Mouse (Mus musculus): Measurements from ENCODE around the gene Gbx1. TPM values are rescaled to one million over a fixed set of nuclear protein-coding genes. Genes with fewer than 3 reads are reported as not detected.
A peak's percentile ranks its signal among the peaks of the same experiment; 100 is the strongest.

Gbx1 gene
- total RNA-seq, 2 experiments from 2014 or later, result 0.18 to 0.26 TPM

DNA sequence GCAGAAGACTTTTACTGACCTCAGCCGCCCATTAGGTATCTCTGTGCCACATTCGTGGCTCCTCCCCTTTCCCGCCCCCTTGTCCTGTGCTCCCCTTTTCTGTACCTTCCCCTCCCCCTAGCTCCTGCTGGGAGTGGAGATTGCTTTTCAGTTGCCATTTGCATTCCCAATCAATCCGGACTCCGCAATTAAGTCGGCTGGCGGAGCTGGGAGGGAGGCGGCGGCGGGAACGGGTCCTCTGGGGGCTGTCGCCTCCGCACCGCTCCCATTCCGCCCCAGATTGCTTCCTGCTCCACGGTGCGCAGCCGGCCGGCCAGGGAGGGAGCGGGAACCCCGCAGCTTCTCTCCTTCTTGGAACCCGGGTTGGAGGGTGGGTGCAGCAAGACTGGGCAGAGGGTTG is 42.0 kb downstream of the Gbx1 start:
- intact Hi-C loops (cut with DNase I), result loop anchor here (10.0 kb wide), 1 partner anchor 170 kb away; no protein-coding TSS in a partner anchor
- no peak for DNase-seq (ENCODE audit: extremely low spot score in 1 of 2, low spot score in 2 of 2)

DNA sequence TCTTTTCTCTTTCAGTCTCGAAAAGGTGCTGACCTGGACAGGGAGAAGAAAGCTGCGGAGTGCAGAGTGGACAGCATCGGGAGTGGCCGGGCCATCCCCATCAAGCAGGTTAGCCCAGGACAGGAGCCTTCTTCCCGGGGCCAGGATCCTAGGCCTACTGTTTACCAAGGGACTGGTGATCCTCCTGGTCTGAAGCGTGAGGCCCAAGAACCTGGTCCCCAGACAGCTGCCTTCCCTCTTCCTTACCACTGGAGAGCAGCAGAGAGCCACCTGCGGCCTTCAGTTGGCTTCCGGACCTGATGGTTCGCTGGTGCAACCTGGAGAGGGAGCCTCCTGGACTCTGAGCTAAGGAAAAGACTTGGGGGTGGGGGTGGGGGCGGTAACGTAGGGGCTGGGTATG is 43.7 kb downstream of the Gbx1 start:
- intact Hi-C loops (cut with DNase I), result loop anchor here (10.0 kb wide), 1 partner anchor 171 kb away; no protein-coding TSS in a partner anchor

DNA sequence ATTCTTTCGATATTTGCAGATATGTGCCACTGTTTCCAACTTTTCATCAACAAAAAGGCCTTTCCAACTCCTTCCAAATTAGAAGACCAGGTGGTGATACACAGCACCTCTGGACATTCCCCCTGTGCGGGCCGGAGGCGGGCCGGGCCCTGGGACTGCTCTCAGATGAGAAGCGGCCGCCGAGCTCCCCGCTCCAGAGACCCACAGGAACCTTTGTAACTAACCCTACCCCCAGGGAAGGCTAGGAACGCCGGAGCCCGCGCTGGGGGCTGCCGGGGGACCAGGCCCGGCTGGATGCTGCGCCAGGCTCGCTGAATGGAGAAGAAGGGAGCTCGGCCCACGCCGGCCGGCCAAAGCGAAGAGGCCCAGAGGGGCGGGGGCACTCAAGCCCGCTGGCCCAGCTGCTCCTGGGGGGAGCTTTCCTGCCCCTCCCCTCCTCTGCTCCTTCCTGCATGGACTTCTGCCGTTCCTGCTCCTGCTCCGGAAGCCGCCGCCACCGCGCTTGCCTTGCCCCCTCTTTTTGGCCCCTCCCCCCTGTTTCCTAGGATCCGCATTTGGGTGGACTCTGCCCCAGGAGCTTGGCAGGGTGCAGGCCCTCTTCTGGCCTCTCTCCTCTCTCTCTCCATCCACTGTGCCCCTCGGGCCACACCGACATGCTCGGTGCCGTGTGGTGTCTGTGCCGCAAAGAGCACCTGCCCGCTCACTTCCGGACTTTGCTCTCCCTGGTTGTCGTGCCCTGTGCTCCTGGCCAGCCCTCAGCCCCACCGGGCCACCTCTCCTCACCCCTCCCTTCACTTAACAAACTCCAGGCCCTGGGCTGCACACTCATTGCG is 44.5 kb downstream of the Gbx1 start:
- intact Hi-C loops (cut with DNase I), result loop anchor here (10.0 kb wide), 1 partner anchor 172 kb away; no protein-coding TSS in a partner anchor

More for the DNA sequence above, 43.7 kb downstream of the Gbx1 start:
- DNase-seq (ENCODE audit: extremely low spot score in 1 of 2, low spot score in 2 of 2), result peak; percentile 58 to 70

DNA sequence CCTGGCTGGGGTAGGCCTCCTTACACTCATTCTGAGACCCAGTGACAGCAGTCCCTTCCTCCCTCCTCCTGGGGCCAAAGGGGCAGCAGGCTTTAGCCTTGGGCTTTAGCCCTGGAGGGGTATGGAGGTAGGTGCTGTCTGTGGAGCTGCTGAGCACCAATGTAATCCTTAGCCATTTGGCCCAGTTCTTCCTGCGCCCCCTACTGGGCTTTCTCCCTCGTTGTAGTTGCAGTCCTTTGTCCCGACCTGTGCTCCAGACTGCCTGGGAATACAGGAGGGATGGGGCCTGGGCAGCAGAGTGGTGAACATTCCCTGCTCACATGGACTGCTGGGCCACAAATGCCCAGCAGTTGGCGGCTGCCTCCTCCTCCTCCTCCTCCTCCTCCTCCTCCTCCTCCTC is 45.4 kb downstream of the Gbx1 start:
- intact Hi-C loops (cut with DNase I), result loop anchor here (10.0 kb wide), 1 partner anchor 173 kb away; no protein-coding TSS in a partner anchor
- DNase-seq (ENCODE audit: extremely low spot score in 1 of 2, low spot score in 2 of 2), result peak; percentile 38 to 80

More for the DNA sequence above, 44.5 kb downstream of the Gbx1 start:
- no peak for DNase-seq (ENCODE audit: extremely low spot score in 1 of 2, low spot score in 2 of 2)

DNA sequence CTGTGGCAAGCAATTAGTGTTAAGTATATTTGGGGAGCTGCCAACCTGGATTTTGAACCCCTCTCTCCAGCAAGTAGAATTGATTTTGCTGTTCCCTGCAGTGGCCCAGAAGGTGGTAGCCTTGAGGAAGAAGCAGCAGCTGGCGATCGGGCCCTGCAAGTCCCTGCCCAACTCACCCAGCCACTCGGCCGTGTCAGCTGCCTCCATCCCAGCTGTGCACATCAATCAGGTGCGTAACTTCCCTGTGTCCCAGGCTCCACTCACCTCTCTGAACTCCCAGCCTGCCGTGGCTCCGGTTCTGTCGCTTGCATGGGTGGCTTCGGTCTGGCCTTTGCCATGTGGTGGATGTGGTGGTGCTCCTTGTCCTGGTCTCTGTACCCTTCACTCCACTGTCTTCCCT is 49.1 kb downstream of the Gbx1 start:
- intact Hi-C loops (cut with DNase I), result loop anchor here (5.0 kb wide), 1 partner anchor 56 kb away; the partner anchor contains the start of genes Cdk5 and Slc4a2
- no peak for DNase-seq (ENCODE audit: extremely low spot score in 1 of 2, low spot score in 2 of 2)

DNA sequence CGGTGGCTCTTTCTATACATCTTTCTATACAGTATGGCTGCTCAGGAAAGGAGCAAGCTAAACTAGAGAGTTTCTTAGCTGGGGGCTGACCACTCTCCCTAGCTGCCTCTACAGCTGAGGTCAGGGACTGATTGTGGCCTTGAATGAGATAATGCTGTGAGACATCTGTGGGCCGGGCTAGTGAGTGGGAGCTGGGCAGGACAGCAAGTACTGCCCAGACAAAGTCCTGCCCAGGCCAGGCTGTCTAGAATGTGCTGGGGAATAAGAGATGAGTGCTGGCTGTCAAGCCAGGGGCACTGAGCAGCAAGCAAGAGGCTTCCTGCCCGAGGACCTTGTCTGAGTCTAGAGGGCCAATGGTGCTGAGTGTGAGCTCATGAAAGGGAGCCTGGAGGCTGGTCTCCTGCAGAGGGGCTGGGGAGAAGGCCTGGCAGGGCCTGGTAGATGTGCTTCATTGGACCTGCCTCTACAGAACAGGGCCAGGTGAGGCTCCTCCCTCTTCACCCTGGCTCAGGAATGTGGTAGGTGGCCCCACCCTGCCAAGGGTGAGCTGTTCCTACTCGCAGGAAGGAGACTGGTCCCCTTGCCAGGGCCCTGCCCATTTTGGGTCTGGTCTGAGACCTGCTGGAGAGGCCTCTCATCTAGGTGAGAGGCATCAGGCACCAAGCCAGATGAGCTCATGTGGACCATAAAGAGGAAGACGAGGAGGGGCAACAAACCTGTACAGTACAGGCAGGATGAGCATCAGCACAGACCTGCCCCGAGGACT is 51.3 kb downstream of the Gbx1 start:
- intact Hi-C loops (cut with DNase I), result loop anchor here (5.0 kb wide), 1 partner anchor 53 kb away; the partner anchor contains the start of genes Cdk5 and Slc4a2
- no peak for DNase-seq (ENCODE audit: extremely low spot score in 1 of 2, low spot score in 2 of 2)

DNA sequence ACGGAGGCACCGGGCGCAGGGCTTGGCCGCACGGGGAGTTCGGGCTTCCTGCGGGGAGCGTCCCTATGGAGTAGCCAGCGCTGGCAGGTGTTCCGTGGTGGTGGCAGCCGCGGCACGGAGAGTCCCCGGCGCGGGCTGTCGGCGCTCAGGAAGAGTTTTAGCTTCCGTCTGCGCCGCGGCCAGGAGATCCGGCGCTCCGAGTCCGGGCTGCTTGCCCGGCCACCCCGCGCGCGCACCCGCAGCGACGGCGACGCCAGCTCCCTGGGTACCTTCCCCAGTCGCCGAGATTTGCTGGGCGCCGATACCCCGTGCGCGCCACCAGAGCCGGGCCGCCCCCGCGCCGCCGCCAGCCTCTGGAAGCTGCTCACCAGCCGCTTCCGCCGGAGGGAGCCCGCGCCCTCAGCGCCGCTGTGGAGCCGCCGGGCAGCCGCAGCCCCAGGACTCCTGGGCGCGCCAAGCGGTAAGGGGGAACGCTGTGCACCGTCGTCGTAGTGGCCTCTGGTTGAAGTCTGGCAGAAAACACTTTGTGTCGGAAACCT is 52.2 kb downstream of the Gbx1 start:
- intact Hi-C loops (cut with DNase I), result loop anchor here (5.0 kb wide), 1 partner anchor 52 kb away; the partner anchor contains the start of genes Cdk5 and Slc4a2
- DNase-seq (ENCODE audit: extremely low spot score in 1 of 2, low spot score in 2 of 2), result peak; percentile 38 to 80

DNA sequence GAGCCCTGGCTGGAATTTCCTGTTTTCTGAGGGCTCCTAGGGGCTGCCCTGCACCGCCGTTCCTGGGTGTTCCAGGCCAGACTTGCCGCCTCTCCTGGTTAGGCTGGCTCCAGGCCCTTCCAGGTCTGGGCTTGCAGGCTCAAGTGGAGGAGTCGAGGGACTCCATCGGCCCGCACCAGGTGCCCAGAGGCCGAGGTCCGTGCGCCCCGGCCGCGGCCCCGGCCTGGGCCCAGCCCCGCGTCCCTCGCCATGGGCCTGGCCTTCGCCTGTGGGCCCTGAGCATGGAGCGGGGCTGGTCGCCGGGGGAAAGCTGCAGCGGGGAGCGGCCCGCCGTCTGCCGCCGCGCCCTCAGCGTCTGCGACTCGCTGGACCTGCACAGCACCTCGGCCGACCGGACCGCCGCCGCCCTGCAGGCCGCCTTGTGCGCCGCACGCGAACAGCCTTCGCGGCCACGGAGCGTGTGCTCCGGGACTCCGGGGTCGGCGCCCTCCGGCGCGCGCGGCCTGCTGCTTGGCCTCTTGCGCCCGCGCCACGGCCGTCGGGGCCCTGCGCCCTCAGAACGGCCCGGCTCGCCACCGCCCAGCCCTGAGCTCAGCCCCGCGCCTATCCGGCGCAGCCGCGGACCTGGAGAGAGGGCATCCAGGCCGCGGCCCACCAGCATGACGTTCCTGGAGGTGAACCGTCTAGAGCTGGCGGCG is 52.8 kb downstream of the Gbx1 start:
- peak in 1 of 2 experiments; percentile 43 for DNase-seq (ENCODE audit: extremely low spot score in 1 of 2, low spot score in 2 of 2)
- intact Hi-C loops (cut with DNase I), result no loop called here

DNA sequence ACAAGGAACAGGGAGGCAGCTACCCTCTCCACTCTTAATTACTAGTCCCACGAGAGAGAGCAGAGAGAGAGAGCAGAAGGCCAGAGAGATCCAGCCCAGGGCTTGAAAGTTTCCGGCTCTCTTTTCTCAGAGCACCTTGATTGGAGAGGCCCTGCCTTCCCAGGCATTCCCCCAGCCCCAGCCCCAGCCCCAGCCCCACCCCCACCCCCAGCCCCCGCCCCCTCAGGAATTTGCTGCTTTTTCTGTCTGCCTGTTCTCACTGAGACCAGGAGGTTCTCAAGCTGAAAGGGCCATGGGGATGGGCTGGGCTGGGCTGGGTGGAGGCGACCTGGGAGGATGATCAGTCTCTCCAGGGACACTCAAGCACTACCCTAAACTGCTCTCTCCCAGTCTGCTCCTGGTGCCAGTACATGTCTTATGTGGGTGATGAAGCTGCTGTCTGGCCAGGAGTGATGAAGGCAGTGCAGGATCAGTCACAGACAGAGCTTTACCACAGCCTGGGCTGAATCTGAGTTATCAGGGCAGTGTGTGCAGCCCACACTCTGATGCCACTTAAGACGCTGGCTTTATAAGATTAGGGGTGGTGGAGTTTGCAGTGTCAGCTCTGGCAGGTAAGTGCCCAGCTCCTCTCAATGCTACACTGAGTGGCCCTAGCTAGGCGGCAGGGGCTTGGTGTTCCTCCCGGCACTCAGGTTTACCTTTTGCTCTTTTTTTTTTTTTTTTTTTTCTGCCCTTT is 54.0 kb downstream of the Gbx1 start:
- intact Hi-C loops (cut with DNase I), result no loop called here
- DNase-seq (ENCODE audit: extremely low spot score in 1 of 2, low spot score in 2 of 2), result no peak

DNA sequence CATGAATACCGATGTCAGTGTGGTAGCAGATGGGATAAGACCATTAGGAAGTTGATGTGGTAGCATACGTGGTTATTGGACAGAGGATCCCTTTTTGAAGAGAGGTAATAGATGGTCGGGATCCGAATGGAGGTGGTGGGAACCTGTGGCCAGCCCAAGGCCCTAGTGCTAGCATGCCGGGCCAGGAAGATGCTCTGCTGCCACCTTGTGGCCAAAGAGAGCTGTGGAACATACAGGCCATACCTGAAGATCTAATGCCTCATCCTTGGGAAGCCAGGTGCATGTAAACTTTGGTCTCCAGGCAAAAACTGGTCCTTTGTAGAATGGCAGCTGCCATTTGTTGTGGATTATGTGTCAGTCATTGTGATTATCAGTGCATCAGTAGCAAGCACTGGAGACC is 56.4 kb downstream of the Gbx1 start:
- peak in 1 of 2 experiments; percentile 80 for DNase-seq (ENCODE audit: extremely low spot score in 1 of 2, low spot score in 2 of 2)
- intact Hi-C loops (cut with DNase I), result loop anchor here (2.0 kb wide), 1 partner anchor 18 kb away; the partner anchor contains the start of gene Agap3

DNA sequence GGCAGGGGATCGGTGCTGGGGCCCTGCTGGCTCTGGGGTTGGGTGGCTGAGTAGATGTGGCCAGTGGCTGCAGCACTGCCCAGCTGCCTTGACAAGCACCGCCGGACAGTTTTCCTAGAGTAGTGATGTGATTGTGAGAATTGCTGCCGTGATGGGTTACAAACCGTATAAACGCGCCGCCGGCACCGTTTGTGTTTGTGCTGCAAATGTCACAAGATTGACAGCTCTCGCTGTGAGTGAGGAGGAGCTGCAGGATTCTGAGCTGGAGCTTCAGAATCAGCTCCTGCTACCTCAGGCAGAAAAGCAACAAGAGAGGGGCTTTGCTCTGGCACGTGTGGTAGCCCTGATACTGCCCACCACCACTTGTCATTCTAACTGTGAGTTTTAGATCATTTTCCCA is 60.2 kb downstream of the Gbx1 start:
- no peak for DNase-seq (ENCODE audit: extremely low spot score in 1 of 2, low spot score in 2 of 2)
- intact Hi-C loops (cut with DNase I), result no loop called here

DNA sequence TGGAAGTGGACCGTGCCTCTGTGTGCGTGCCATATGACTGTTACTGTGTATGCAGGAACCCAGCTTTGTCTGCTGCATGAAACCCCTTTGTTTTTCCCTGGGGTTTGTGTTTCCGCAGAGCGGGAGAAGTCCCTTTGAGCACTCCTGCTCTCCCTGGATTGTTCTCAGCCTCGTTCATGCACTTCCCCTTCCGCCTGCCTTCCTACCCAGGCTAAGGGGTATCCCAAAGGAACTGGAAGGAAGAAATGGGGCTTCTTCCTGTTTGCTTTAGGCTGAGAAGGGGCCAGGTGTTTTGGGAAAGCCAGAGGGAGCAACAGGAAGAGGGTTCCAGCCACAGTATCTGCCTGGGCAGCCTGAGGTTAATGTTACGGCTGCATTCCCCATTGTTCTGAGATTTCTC is 71.4 kb downstream of the Gbx1 start:
- intact Hi-C loops (cut with DNase I), result no loop called here
- DNase-seq (ENCODE audit: extremely low spot score in 1 of 2, low spot score in 2 of 2), result no peak

DNA sequence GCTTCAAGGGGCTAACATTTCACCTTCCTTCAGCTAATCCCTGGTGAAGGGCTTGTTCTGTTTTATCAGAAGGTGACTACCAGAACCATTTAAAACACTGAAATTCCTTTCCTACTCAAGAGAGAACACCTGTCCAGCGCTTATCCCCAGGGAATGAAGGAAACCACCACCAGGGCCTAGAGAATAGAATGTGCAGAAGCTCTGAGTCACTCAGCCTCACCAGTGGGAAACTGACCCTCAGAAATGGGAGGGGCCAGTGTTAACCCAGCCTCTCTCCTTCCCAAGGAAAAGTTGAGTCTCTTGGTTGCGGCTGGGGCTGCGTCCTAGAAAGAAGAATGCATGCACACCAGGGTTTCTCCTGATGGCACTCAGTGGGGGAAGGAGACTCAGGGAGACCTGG is 71.9 kb downstream of the Gbx1 start:
- no peak for DNase-seq (ENCODE audit: extremely low spot score in 1 of 2, low spot score in 2 of 2)
- intact Hi-C loops (cut with DNase I), result no loop called here

DNA sequence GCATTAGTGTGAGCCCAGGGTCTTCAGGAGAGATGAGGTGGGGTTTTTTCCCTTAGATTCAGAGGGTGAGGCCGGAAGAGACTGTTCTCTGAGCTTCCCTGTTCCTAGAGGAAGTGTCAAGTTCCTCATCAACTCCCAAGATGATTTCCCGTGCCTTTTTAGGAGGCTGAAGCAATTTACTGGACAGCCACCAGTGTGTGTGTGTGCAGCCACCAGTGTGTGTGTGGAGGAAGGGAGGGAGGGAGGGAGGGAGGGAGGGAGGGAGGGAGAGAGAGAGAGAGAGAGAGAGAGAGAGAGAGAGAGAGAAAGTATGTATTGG is 73.1 kb downstream of the Gbx1 start:
- intact Hi-C loops (cut with DNase I), result loop anchor here (2.0 kb wide), 1 partner anchor 17 kb away; no protein-coding TSS in a partner anchor
- DNase-seq (ENCODE audit: extremely low spot score in 1 of 2, low spot score in 2 of 2), result no peak

DNA sequence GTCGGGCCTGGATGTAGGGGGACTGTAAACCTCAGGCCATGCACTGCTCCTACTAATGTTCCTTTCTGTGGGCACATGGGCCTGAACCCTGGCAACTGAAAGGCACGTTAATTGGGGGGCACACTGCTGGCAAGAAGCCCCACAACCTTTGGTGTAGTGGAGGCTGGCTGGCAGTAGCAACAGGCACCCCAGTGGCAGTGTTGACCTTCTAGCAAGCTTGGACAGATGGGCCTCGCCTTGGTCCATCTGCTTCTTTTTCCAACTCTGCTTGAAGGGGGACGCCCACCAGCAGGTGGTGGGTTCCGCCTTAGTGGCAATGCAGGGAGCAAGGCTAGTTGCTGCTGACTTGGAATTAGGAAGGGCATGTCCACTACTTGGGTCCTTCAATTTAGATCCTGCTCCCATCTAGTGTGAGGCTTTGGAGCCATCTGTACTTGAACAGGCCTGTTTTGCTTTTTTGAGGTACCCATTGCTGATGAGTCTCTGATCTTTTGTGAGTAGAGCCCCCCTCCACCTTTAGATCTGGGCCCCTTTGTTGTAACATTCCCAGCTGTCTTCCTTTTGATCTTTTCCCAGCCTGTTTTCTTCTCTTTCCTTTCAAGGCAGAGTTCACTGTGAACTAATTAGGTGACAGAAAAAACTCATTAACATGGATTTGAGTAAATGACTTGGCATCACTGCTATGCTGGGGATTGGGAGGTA is 73.6 kb downstream of the Gbx1 start:
- DNase-seq (ENCODE audit: extremely low spot score in 1 of 2, low spot score in 2 of 2), result no peak
- intact Hi-C loops (cut with DNase I), result loop anchor here (2.0 kb wide), 1 partner anchor 17 kb away; no protein-coding TSS in a partner anchor
